Mouse (Mus musculus) stomach, postnatal 0 days (tissue): ENCODE data around the gene Stard10. TPM values are rescaled to one million over a fixed set of nuclear protein-coding genes. Genes with fewer than 3 reads are reported as not detected.

ENCODE experiments used
- ATAC-seq: fragments of 200-750 bp; cut with Nextera tagmentation; 2 replicates; pipeline ENCODE4 v1.8.0; 2017; ENCODE audit not compliant: low FRiP score, low TSS enrichment
- DNase-seq: peaks from one replicate; pipeline ENCODE4 v3.0.0-alpha.2; 2016; ENCODE audit warnings: low spot score
- H3K27ac ChIP-seq: fragments of 300-500 bp; sonication (generic); replicated peaks from 2 replicates; pipeline ENCODE4 v1.5.1; 2014; ENCODE audit warnings: mild to moderate bottlenecking, control low read depth
- H3K27me3 ChIP-seq: fragments of 300-500 bp; sonication (generic); 2 replicates; pipeline ENCODE4 v1.6.1; 2014; ENCODE audit warnings: low read length; ENCODE audit not compliant: control insufficient read depth, insufficient read depth
- H3K36me3 ChIP-seq: fragments of 300-500 bp; sonication (generic); 2 replicates; pipeline ENCODE4 v1.6.1; 2014; ENCODE audit warnings: low read length, mixed read lengths; ENCODE audit not compliant: control insufficient read depth, insufficient read depth
- H3K4me1 ChIP-seq: fragments of 300-500 bp; sonication (generic); replicated peaks from 2 replicates; pipeline ENCODE4 v1.6.1; 2014; ENCODE audit warnings: antibody characterized with exemption; ENCODE audit not compliant: control insufficient read depth, insufficient read depth
- H3K4me2 ChIP-seq: fragments of 300-500 bp; sonication (generic); replicated peaks from 2 replicates; pipeline ENCODE4 v1.6.1; 2014; ENCODE audit warnings: low read depth, mild to moderate bottlenecking, control low read depth, moderate library complexity
- H3K4me3 ChIP-seq: fragments of 300-500 bp; sonication (generic); 2 replicates; pipeline ENCODE4 v1.5.1; 2014; ENCODE audit warnings: low read depth, low read length, control low read depth
- H3K9ac ChIP-seq: fragments of 300-500 bp; sonication (generic); 2 replicates; pipeline ENCODE4 v1.6.1; 2014; ENCODE audit warnings: mild to moderate bottlenecking, low read length, control low read depth, mixed read lengths
- H3K9me3 ChIP-seq: fragments of 300-500 bp; sonication (generic); 2 replicates; pipeline ENCODE4 v1.6.1; 2016; ENCODE audit warnings: low read length; ENCODE audit not compliant: control insufficient read depth
- CTCF ChIP-seq: IDR thresholded peaks from 2 replicates; pipeline ENCODE4 v1.5.1; 2016; ENCODE audit warnings: antibody characterized with exemption, low read depth, mild to moderate bottlenecking, moderate library complexity
- EP300 ChIP-seq: optimal IDR thresholded peaks from 2 replicates; pipeline ENCODE3; 2016; ENCODE audit warnings: antibody characterized with exemption
- WGBS: fragments of 180-500 bp; shearing (Covaris S2); extraction: QIAGEN DNeasy Blood & Tissue Kit; methylation state at CpG from one replicate; pipeline ENCODE4 v1.1.7; 2014; 5-methylcytosine and 5-hydroxymethylcytosine counted together
- polyA plus RNA-seq: library from polyadenylated mRNA; unstranded; fragments of >200 nt; fragmentation: Nextera tagmentation; extraction: Ambion mirVana; gene quantifications from 2 replicates; pipeline ENCODE4 v1.2.1, GENCODE M21; 2015

Gene Stard10
- polyA plus RNA-seq, 1 experiment from 2014 or later, result 132 TPM

DNA sequence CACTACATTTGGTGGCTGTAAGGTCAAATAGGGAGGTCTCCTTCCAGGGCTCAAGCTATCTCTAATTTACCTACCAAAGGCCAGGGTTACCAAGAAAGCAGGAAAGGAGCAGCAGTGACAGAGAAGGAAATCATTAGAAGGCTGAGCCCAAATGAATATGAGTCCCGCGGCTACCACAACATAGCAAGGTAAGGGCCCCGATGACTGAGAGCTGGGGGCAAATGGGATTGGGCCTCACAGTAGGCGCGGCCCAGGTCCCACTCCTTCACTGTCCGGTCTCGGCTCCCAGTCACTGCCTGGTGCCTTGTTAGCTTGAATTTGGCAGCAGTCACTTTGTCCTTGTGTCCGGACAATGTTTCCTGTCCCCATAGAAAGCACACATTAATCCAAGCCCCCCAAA lies 25.2 kb upstream of the Stard10 start:
- Histone ChIP-seq H3K9me3 (no peaks in the 10 kb centered on the region), H3K27ac (no peak overlapping the region), H3K4me3 (no peak overlapping the region), H3K36me3 (no peaks in the 10 kb centered on the region; the same call in 1 of the 2 replicates), H3K27me3 (no peaks in the 10 kb centered on the region), H3K4me1 (peaks cover 2% of the 10 kb centered on the region; the same call in 1 of the 2 replicates), H3K9ac (no peak overlapping the region), H3K4me2 (no peak overlapping the region)
- ATAC-seq (no peak), DNase-seq (no peak)
- WGBS, result 83% methylated on average over 8 of the region's 8 CpGs
- TF ChIP-seq CTCF (no peak), EP300 (no peak)

DNA sequence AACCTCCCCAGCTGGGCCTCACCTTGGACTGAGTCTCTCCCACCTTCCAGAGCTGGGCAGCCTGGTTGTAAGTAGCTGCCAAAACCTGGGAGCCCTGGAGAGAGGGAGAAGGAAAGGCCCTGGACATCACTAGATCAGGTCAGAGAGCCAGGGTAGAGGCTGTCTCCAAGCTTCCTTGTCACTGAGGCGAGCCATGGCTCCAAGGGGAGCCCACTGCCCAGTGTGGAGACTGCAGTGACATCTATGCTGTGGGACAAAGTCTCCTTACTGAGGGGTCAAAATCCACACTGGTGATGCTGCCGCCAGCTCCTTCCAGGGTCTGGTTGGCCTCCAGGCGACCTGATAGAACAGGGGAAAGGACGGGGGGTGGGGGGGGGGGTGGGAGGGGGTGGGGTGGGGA lies 24.8 kb upstream of the Stard10 start:
- H3K4me2 ChIP-seq, result no peak overlapping the region
- H3K9me3 ChIP-seq, result no peaks in the 10 kb centered on the region
- no peaks in the 10 kb centered on the region for H3K27me3 ChIP-seq
- H3K9ac ChIP-seq, result no peak overlapping the region
- ATAC-seq, result no peak
- H3K4me3 ChIP-seq, result no peak overlapping the region
- TF ChIP-seq EP300 (no peak), CTCF (no peak)
- H3K4me1 ChIP-seq, result peaks cover 2% of the 10 kb centered on the region; the same call in 1 of the 2 replicates
- H3K27ac ChIP-seq, result no peak overlapping the region
- DNase-seq, result no peak
- no peaks in the 10 kb centered on the region; the same call in 1 of the 2 replicates for H3K36me3 ChIP-seq
- 68% methylated on average over 3 of the region's 4 CpGs for WGBS

DNA sequence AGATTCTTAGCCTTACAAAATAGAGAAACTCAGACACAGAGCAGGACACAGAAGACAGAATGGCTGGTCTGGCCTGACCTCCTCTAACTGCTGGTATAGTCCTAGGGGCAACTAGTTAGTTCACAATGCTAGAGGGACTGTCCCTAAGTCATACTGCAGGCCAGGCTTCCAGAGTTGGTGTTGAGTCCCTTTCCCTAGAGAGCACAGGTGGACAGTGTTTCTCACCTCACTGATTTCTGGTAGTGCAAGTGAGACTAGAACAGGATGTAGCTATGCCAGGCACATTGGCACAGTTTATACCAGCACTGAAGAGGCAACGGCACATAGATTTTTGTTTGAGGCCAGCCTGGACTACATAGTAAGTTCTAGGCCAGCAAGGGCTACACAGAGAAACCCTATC lies 24.2 kb upstream of the Stard10 start:
- Histone ChIP-seq H3K9me3 (no peaks in the 10 kb centered on the region), H3K9ac (no peak overlapping the region)
- no peak for DNase-seq

DNA sequence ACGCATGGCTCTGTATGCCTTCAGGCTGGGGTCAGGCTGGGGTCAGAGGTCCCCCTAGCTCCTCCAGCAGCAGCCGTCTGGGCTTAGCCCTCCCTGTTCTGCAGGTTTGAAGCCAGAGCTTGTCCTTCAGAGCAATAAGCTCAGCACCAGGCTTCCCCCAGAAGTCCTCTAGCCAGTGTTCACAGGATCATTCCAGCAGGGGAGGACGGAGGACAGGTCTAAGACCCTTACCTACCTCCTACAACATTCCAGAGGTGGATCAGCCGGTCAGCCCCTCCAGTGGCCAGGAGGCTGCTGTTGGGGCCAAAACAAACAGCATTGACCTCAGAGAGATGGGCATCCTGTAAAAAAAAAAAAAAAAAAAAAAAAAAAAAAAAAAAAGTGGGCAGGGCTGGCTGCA lies 23.7 kb upstream of the Stard10 start:
- DNase-seq, result no peak
- H3K4me3 ChIP-seq, result no peak overlapping the region
- no peak for TF ChIP-seq EP300
- TF ChIP-seq CTCF, result no peak
- no peak overlapping the region for H3K9ac ChIP-seq
- H3K36me3 ChIP-seq, result no peaks in the 10 kb centered on the region; the same call in 1 of the 2 replicates
- no peak for ATAC-seq
- H3K27ac ChIP-seq, result no peak overlapping the region
- no peaks in the 10 kb centered on the region for H3K9me3 ChIP-seq
- 52% methylated on average over 4 of the region's 4 CpGs for WGBS
- H3K4me2 ChIP-seq, result no peak overlapping the region
- no peaks in the 10 kb centered on the region for H3K27me3 ChIP-seq
- H3K4me1 ChIP-seq, result peaks cover 2% of the 10 kb centered on the region; the same call in 1 of the 2 replicates

More for the DNA sequence above, 24.2 kb upstream of the Stard10 start:
- 97% methylated on average over 1 of the region's 1 CpGs for WGBS
- H3K36me3 ChIP-seq, result no peaks in the 10 kb centered on the region; the same call in 1 of the 2 replicates
- no peak overlapping the region for H3K4me3 ChIP-seq
- H3K4me1 ChIP-seq, result peaks cover 2% of the 10 kb centered on the region; the same call in 1 of the 2 replicates
- no peak overlapping the region for H3K27ac ChIP-seq
- H3K27me3 ChIP-seq, result no peaks in the 10 kb centered on the region
- ATAC-seq, result no peak
- no peak overlapping the region for H3K4me2 ChIP-seq
- TF ChIP-seq CTCF, result no peak
- no peak for TF ChIP-seq EP300

DNA sequence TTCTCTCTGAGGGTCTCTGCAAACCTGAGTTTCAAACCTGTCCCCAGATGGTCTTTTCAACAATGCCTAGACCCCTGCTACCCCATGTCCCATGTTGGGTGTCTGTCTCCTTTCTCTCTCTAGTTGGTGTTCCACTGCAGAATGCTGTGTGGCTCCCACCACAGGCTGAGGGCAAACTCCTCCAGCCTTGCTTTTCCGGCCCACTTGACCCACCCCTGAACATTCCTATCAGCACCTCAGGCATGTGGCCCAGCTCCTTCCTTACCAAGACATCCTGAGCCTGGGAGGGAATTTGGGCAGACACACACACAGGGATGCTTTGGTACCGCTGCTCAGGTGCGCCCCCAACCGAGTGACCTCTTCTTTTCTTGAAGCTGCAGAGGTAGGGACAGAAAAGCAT lies 23.3 kb upstream of the Stard10 start:
- no peak overlapping the region for H3K4me2 ChIP-seq
- no peaks in the 10 kb centered on the region for H3K9me3 ChIP-seq
- H3K27ac ChIP-seq, result no peak overlapping the region
- H3K4me1 ChIP-seq, result peaks cover 2% of the 10 kb centered on the region; the same call in 1 of the 2 replicates
- TF ChIP-seq EP300 (no peak), CTCF (no peak)
- ATAC-seq, result no peak
- H3K9ac ChIP-seq, result no peak overlapping the region
- 65% methylated on average over 4 of the region's 4 CpGs for WGBS
- H3K27me3 ChIP-seq, result no peaks in the 10 kb centered on the region
- no peak for DNase-seq
- no peaks in the 10 kb centered on the region; the same call in 1 of the 2 replicates for H3K36me3 ChIP-seq
- no peak overlapping the region for H3K4me3 ChIP-seq

DNA sequence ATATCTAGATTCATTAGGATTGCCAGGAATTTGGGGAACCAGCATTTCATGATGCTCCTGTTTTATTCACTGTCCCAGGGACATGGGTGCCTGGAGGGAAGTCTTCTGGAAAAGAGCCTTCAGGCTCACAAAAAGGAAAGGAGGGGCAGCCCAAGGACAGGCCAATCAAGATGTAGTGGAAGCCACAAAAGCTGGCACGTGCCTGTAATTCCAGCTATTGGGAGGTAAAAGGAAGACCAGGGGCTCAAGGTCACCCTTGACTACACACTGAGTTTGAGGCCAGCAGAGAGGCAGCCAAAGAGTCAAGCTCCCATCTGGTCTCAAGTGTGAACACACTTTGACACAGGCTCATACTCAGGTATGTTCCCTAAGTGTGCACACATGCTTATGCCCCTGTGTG lies 21.4 kb upstream of the Stard10 start:
- no peak for TF ChIP-seq EP300
- WGBS, result 59% methylated on average over 1 of the region's 1 CpGs
- Histone ChIP-seq H3K9me3 (no peaks in the 10 kb centered on the region), H3K27ac (no peak overlapping the region), H3K4me1 (peaks cover 2% of the 10 kb centered on the region; the same call in 1 of the 2 replicates), H3K4me2 (no peak overlapping the region), H3K4me3 (no peak overlapping the region), H3K36me3 (no peaks in the 10 kb centered on the region), H3K9ac (no peak overlapping the region), H3K27me3 (no peaks in the 10 kb centered on the region)
- ATAC-seq (no peak), DNase-seq (no peak)
